Mouse (Mus musculus): ENCODE data around the gene Cdkn2d.

DNA sequence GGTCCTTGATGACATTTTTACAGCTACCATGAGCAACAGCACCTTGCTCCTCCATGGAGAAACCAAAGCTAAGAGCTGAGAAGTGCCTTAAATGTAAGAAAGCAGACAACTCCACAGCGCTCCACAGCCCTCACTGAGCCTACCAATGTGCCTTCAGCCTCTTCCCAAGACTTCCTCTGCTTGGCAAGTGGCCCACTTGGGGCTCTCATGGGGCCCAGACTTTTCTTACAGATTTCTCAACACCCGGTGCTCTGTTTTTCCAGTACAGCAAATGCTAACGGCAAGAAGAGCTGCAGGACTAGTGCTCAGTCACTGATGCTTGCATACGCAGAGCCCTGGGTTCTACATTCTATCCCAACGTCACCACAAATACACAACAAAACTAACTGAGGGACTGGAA, 13.4 kb downstream of the Cdkn2d start:
- no peak for TF ChIP-seq GATA1 (IDR thresholded peaks at IDR 0.05; ENCODE audit: low read length)
- no peak for TF ChIP-seq TAL1 (IDR thresholded peaks at IDR 0.05; ENCODE audit: low read length)
